Mouse (Mus musculus) cerebellum, postnatal 10 days (tissue): ENCODE measurements around the gene Gm11437.

ENCODE experiments used
- DNase-seq, 2 experiments: peaks; one replicate each; pipeline ENCODE4 v3.0.0; 2021; ENCODE audit warnings: mixed read lengths in 2 of 2

Gm11437 gene

DNA sequence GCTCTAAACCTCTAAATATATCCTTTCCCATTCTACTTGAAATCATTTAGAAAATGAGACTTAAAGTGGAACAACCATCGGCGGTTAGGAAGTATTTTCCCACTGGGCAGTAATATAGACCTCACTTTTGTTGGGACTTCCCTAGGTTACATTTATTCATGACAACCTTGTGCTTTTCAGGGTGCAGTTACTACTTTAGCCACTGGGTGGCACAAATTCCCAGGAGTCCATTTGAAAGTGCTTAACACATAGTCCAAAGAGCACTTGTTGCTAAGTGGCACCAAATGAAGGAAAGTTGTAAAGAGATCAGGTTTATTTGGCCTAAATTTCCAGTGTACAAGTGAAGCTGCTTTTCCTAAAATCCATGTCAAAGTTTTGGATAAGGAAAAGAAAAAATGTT lies 25.5 kb downstream of the Gm11437 start:
- peak; percentile 58 to 62 for DNase-seq

DNA sequence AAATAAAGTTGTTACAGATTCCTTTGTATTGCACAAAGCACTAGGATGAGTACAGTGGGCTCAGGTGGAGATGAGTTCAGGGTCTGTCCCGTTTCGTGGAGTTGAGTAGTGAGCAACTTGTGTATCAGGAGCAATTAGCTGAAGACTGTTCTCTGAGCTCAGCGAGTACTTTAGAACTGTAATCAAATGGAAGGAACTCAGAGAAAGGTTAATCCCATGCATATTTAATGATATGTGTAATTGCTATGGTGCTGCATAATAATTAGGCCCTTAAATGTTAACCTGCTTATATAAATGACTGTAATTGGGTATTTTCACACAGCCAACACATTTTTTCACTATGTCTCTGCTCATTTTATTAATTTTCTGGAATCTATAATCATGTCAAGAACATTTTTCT lies 30.8 kb downstream of the Gm11437 start:
- DNase-seq, result no peak

DNA sequence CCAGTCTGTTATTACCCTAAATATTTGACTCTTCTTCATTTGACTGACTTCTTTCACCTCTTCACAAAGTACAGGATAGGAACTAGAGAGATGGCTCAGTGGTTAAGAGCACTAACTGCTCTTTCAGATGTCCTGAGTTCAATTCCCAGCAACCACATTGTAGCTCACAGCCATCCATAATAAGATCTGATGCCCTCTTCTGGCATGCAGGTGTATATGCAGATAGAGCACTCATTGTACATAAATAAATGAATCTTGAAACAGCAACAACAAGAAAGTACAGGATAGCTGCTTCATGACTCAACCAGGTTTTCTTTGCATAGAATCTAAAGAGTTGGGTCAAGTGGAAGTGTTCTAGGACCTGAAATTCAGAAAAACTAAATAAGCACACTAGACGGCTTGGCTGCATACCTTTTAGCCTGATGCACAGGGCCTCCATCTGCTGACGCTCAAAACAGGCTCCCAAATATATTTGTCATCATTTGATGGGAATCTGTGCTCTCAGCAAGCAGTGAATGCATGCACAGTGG lies 32.9 kb downstream of the Gm11437 start:
- no peak for DNase-seq

DNA sequence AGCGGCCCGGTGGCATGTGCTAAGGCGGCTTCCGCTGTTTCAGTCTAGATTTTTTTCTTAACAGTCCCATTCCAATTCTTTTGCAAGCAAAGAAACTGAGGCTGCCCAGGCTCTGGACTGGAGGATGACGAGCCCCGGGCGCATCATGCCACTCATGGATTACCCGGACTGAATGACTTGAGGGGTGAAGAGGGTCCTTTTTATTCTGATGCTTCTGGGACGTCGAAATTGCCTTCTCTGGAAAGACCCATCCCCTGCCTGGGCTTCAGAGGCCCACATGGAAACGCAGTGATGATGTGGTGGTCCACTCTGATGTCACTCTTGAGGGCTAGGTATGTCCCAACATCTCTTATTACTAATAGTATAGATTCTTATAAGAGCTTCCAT lies 37.5 kb downstream of the Gm11437 start:
- no peak for DNase-seq

DNA sequence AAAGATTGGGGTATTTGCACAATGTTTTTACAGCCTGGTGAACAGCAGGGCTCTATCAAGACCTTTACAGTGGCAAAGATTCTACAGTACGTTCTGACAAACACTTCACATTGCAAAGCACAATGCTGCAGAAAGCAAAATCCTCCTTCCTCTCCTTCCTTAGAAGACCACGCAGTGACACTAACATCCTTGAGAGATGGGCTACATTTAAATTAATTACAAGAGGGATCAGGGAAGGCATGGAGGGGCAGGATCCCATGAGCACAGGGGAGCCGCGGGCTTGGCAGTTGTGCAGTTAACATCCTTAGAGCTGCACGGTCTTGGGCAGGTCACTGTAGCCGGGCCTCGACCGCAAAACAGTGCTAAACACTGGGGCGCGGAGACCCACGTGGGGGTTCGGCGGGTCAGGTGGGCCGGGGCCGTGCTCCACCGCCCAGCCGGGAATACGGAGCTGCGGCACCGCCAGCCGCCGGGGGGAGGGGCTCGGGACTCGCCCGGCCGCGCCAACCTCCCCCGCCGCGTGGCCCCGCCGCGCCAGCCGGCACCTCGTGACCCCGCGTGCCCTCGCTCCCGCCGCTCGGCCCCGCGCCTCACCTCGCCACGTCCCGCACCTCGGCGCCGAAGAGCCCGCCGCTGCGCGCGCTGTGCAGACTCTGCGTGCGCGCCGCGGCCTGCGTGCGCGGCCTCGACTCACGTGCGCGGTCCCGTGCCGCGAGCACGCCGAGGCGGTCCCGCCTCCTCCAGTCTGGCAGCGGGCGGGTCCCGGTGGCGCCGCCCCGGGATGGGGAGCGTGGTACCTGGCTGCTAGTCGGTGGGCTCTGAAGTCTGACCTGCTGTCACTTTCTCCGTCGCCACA lies 38.1 kb downstream of the Gm11437 start, which contains the start of the genes Tada2a and Acaca:
Gene Tada2a, minus strand, starts transcription at position 658 of the 856 bp plus-strand sequence.
Gene Acaca, plus strand, starts transcription at position 730 of the 856 bp plus-strand sequence.
- peak; percentile 91 to 93 for DNase-seq

DNA sequence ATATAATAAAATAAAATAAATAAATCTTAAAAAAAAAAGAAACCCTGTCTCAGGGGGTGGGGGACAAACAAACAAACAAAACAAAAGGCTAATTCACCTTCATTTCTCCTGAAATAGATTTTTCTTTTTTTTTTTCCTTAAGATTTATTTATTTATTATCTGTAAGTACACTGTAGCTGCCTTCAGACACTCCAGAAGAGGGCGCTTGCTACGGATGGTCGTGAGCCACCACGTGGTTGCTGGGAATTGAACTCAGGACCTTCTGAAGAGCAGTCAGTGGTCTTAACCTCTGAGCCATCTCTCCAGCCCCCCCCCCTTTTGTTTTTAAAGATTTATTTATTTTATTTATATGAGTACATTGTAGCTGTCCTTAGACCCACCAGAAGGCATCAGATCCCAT lies 39.3 kb downstream of the Gm11437 start:
- peak; percentile 20 to 25 for DNase-seq

DNA sequence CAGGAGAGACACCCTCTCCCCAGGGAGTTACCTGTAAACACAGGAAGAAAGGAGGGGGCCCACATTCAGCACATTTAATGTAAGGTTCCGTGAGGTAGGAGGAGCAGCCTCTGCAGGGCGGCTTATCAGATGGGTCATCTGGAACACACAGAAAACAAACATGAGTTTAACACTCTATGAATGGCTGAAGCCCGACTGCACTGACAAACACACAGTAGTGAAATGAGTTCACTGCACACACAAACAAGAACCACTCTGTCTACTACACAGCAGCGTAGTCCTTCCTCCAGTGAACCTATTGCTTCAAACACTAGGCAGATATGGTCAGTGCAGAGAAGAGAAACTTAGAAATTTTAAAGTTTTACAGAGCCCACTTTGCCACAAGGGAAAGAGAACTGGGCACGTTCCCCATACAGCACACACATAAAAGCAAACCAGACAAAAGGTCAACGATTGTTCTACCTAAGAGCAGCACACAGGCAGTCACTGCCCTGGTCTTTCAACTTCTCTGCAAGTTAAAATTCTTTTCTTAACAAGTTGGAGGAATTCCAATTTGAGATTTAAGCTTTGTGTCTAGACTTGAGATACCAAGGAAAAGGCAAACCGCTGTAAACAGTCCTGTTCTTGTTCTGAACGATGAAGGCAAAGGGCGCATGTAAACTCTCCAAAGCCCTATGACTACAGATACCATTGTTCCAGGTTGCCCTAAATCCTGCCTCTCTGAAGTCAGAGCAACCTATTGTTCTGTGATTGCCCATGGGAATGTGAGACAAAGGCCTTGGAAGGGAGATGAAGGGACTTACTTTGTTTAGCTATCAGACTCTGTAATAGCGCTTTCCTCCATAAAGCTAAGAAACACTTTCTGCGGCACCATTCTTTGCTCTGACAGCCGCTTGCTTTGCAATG lies 46.0 kb downstream of the Gm11437 start:
- DNase-seq, result no peak

DNA sequence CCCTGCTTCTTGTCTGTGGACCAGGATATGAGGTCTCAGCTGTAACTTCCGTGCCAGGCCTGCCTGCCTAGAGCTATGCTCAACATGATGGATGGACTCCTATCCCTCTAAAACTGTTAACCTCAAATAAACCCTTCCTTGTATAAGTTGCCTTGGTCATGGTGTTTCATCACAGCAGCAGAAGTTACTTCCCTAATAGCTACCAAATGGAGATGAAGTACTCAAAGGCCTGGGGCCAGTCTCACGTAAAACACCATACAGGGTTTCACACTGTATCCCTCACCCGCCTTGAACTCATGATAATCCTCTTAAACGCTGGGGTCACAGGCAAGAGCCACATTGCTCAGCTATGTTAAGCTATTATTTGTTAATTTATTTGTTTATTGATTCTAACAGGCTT lies 49.8 kb downstream of the Gm11437 start:
- DNase-seq, result no peak

DNA sequence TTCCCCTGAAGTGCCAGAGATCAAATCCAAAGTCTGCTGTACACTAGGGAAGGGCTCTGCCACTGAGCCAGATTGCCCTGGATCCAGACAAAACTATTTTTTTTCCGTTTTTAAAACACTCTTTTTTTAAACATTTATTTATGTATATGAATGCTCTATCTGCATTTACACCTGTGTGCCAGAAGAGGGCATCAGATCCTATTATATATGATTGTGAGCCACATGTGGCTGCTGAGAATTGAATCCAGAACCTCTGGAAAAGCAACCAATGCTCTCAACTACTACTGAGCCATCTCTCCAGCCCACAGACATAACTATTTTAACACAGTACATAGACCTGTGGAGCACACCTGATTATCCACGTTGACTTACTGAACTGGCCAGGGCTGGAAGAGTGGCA lies 51.1 kb downstream of the Gm11437 start:
- DNase-seq, result no peak

DNA sequence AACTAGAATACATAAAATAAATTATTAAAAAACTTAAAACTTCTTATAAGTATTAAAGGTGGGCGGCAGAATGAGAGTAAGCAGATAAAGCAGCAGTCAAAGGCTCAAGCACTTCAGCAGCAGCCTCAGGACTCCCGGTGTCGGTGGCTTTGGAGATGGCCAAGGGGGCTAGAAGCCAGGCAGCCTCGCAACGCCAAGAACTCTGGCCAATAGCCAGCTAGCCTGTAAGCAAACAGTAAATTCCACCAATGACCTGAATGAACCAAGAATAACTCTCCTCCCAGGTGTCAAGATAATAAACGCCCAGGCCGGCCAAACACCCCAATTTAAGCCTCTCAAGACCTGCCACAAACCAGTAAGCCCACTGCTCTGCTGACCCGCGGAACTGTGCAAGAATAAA lies 51.6 kb downstream of the Gm11437 start:
- peak; percentile 67 to 71 for DNase-seq

DNA sequence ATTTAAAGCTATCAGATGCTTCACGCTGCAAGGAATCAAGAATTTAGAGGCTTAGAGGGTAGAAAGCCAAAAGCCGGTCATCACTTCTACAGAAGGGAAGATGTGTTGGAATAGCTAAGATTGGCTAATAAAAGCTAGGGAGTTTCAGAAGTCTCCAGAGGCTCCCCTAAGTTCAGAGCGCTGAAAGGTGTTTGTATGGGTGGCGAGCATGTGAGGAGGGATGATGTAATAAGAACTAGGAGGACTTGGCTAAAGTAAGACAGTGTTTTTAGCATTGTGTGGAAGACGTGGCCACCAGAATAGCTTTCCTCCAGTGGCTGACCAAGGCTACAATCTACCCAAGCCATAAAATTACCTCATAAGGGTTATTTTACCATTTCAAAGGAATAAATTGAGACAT lies 53.7 kb downstream of the Gm11437 start:
- no peak for DNase-seq

DNA sequence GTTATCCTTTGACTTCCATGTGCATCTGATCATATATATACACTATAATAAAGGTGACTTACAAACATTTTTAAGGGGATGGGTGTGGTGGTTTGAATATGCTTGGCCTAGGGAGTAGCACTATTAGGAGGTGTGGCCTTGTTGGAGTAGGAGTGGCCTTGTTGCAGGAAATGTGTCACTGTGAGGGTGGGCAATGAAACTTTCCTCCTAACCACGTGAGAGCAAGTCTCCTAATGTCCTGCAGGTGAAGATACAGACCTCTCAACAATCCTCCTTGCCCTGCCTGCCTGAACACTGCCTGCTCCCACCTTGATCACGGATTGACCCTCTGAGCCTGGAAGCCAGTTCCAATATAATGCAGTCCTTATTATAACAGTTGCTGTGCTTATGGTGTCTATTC lies 60.1 kb downstream of the Gm11437 start:
- no peak for DNase-seq

DNA sequence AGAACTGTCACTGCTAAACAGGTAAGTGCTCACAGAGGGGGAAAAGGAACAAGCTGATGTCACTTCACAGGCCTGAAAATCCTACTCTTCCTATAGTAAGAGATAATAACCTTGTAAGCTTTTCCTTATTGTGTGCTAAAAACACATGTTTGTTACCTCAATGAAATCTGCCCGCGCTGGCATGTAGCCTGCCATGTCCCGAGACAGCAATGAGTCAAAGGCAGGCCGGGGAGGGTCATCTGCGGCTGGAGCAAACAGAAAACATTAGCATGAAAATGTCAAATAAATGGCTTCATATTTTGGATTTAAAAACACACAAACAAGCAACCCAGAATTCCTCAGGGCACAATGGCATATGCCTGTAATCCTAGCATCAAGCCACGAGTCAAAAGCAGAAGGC lies 63.2 kb downstream of the Gm11437 start:
- DNase-seq, result no peak

DNA sequence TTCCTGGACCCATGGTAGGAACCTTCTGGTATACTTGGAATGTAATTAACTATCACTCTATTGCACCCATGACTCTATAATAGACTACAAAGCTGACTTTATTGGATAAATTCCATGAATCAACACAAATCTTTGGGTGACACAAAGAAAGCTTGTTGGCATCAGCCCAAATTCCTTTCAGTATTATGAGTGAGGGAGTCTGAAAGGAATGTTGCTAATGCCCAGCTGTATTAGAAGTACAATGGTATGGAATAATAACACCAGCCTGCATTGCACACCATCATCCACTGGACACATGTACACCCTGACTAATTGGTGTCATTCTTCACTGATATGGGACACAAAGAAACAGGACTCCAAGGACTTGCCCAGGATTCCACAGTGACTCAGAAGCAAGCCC lies 66.1 kb downstream of the Gm11437 start:
- DNase-seq, result no peak
